Mouse (Mus musculus) lung, postnatal 10 days (tissue): ENCODE measurements at regions not wholly inside any gene's neighbourhood (a gene's known extent, or its start where the extent isn't known, plus 50 kb on each side); places are given as distances from the start of the nearest gene placed in this dataset.

Source experiments
- DNase-seq: peaks from one replicate; pipeline ENCODE4 v3.0.0; 2021

- no peak for DNase-seq
Measured at GRCm38 (mm10) chr14:73996229-73996628, 335.2 kb downstream of the Gm21750 start.

- no peak for DNase-seq
Measured at GRCm38 (mm10) chr14:73997796-73998195, 336.8 kb downstream of the Gm21750 start.

- DNase-seq = no peak
Measured at GRCm38 (mm10) chr14:73999409-73999909, 338.4 kb downstream of the Gm21750 start.

GRCm38 (mm10) chr14:74006911-74007310, 345.9 kb downstream of the Gm21750 start:
- DNase-seq = no peak

GRCm38 (mm10) chr14:74011555-74011954, 350.5 kb downstream of the Gm21750 start:
- no peak for DNase-seq

- DNase-seq = no peak
Measured at GRCm38 (mm10) chr14:74019421-74019820, 358.4 kb downstream of the Gm21750 start.

- no peak for DNase-seq
Measured at GRCm38 (mm10) chr14:74047009-74047694, 386.1 kb downstream of the Gm21750 start.

GRCm38 (mm10) chr14:74047695-74048280, 386.8 kb downstream of the Gm21750 start:
- no peak for DNase-seq

GRCm38 (mm10) chr14:74048386-74048785, 387.4 kb downstream of the Gm21750 start:
- DNase-seq = no peak

- DNase-seq = no peak
Measured at GRCm38 (mm10) chr14:74066051-74066450, 405.0 kb downstream of the Gm21750 start.

- DNase-seq = peak; percentile 3
Measured at GRCm38 (mm10) chr14:74093016-74093415, 432.0 kb downstream of the Gm21750 start.

- DNase-seq = no peak
Measured at GRCm38 (mm10) chr14:74099696-74100095, 438.7 kb downstream of the Gm21750 start.

- no peak for DNase-seq
Measured at GRCm38 (mm10) chr14:74112603-74113002, 451.6 kb downstream of the Gm21750 start.

- no peak for DNase-seq
Measured at GRCm38 (mm10) chr14:74113116-74113515, 452.1 kb downstream of the Gm21750 start.

GRCm38 (mm10) chr14:74113556-74113955, 452.5 kb downstream of the Gm21750 start:
- no peak for DNase-seq

GRCm38 (mm10) chr14:74117686-74118085, 456.7 kb downstream of the Gm21750 start:
- DNase-seq = no peak

GRCm38 (mm10) chr14:74145202-74145700, 484.2 kb downstream of the Gm21750 start:
- no peak for DNase-seq

- DNase-seq = no peak
Measured at GRCm38 (mm10) chr14:74166221-74166620, 474.4 kb upstream of the Htr2a start.

- no peak for DNase-seq
Measured at GRCm38 (mm10) chr14:74169131-74169875, 471.3 kb upstream of the Htr2a start.

- DNase-seq = no peak
Measured at GRCm38 (mm10) chr14:74180066-74180465, 460.6 kb upstream of the Htr2a start.

GRCm38 (mm10) chr14:74182996-74183395, 457.6 kb upstream of the Htr2a start:
- no peak for DNase-seq

GRCm38 (mm10) chr14:74201710-74202109, 438.9 kb upstream of the Htr2a start:
- no peak for DNase-seq

- no peak for DNase-seq
Measured at GRCm38 (mm10) chr14:74205011-74205410, 435.6 kb upstream of the Htr2a start.
